ENCODE assay signal across 10 mouse cellular contexts in the genomic region with DNA sequence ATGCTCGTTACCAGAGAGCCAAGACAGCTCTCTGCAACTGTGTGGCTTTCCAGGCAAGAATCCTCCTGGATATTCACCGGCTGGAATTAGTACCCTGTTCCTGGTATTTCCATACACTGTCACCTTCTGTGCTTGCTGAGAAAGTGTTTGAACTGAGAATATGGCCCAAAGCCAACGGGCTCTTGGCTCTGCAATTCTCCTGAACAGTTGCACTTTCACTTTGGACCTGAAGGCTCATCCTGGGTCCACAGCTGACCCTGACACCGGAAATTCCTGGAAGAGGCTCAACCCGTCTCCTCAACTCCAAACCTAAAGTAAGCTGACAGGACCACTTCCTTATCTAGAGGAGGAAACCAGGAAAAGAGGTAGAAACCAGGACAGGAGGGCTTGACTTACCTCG.
A peak's percentile ranks its signal among the peaks of the same experiment; 100 is the strongest.
DNase-seq lines count a peak whose midpoint lies in the region; ATAC-seq lines count a peak whose summit lies in the region.
"Had no signal": no experiment of that assay in that cellular context is flagged by ENCODE, and none has a peak within 500 bp of the region (broad histone marks: within the 10 kb centered on the region; RNA-seq: fewer than 3 reads in every experiment).

No protein-coding gene starts in this region.

- peak; percentile 47 to 59 for DNase-seq in heart, adult 18-20 months
- DNase-seq in A20 (ENCODE audit: low read depth, low spot score): peak; percentile 16
- DNase-seq in left cerebral cortex, postnatal 14 days (ENCODE audit: low spot score in 2 of 2): no peak
- no peak for DNase-seq in urinary bladder, adult 18-20 months (ENCODE audit: low spot score in 2 of 2)

- H3K4me1 ChIP-seq in heart, embryonic 11.5 days (ENCODE audit: control insufficient read depth, insufficient read depth, low read length): 0 out of 2 replicates have a peak, but pooled peaks cover 2% of the 10 kb centered on the region
- H3K4me1 ChIP-seq in brown adipose tissue, adult 24 weeks (ENCODE audit: control insufficient read depth, insufficient read depth, insufficient read length, low read length): peaks cover 4% of the 10 kb centered on the region; the same call in 1 of the 2 replicates
- peaks cover 11% of the 10 kb centered on the region for H3K4me1 ChIP-seq in lung, embryonic 16.5 days (replicated peaks; ENCODE audit: control insufficient read depth, insufficient read depth, low read length)

- no peaks in the 10 kb centered on the region for H3K27me3 ChIP-seq in heart, embryonic 11.5 days (ENCODE audit: control insufficient read depth, insufficient read depth, low read length)
- H3K27me3 ChIP-seq in lung, embryonic 16.5 days (ENCODE audit: control insufficient read depth, insufficient read depth, low read depth, low read length): no peaks in the 10 kb centered on the region
- H3K27me3 ChIP-seq: neural tube, embryonic 13.5 days had no signal

- 72% methylated on average over 6 of the region's 6 CpGs for WGBS in heart, embryonic 11.5 days (ENCODE audit: insufficient replicate concordance)
- 38% methylated on average over 6 of the region's 6 CpGs for WGBS in lung, embryonic 16.5 days

- no peaks in the 10 kb centered on the region for H3K36me3 ChIP-seq in heart, embryonic 11.5 days (ENCODE audit: control insufficient read depth, insufficient read depth, low read length)
- H3K36me3 ChIP-seq in lung, embryonic 16.5 days (ENCODE audit: control insufficient read depth, insufficient read depth, low read length): no peaks in the 10 kb centered on the region
- H3K36me3 ChIP-seq: limb, embryonic 10.5 days; neural tube, embryonic 13.5 days had no signal

- no peak overlapping the region for H3K4me3 ChIP-seq in heart, embryonic 11.5 days (ENCODE audit: low read depth, low read length)
- peak overlapping the region; percentile 46 for H3K4me3 ChIP-seq in brown adipose tissue, adult 24 weeks (ENCODE audit: insufficient read depth, low read depth, low read length)
- no peak overlapping the region for H3K4me3 ChIP-seq in lung, embryonic 16.5 days (ENCODE audit: low read length)
- H3K4me3 ChIP-seq: limb, embryonic 10.5 days; neural tube, embryonic 13.5 days had no signal

- ATAC-seq in heart, embryonic 11.5 days (replicated peaks; ENCODE audit: insufficient number of reproducible peaks, low FRiP score, low TSS enrichment): no peak
- no peak for ATAC-seq in lung, embryonic 16.5 days (ENCODE audit: low read depth)
- no peak for ATAC-seq in erythroblast, adult 5-6 weeks (replicated peaks; ENCODE audit: low FRiP score, poor library complexity, severe bottlenecking)

- no peak overlapping the region for H3K9ac ChIP-seq in heart, embryonic 11.5 days (ENCODE audit: low read depth, low read length)
- no peak overlapping the region for H3K9ac ChIP-seq in lung, embryonic 16.5 days (ENCODE audit: low read length)
- H3K9ac ChIP-seq: neural tube, embryonic 13.5 days had no signal

- H3K27ac ChIP-seq in heart, embryonic 11.5 days (ENCODE audit: low read depth, low read length): no peak overlapping the region
- peak overlapping the region; percentile 69 for H3K27ac ChIP-seq in brown adipose tissue, adult 24 weeks (replicated peaks; ENCODE audit: low read depth, low read length)
- H3K27ac ChIP-seq in lung, embryonic 16.5 days (ENCODE audit: low read length): no peak overlapping the region
- H3K27ac ChIP-seq: limb, embryonic 10.5 days; neural tube, embryonic 13.5 days had no signal

- no peaks in the 10 kb centered on the region for H3K9me3 ChIP-seq in heart, embryonic 11.5 days (replicated peaks; ENCODE audit: control insufficient read depth, low read length)
- no peaks in the 10 kb centered on the region for H3K9me3 ChIP-seq in lung, embryonic 16.5 days (ENCODE audit: control insufficient read depth, low read length)
- H3K9me3 ChIP-seq: limb, embryonic 10.5 days; neural tube, embryonic 13.5 days had no signal

- H3K4me2 ChIP-seq in heart, embryonic 11.5 days: no peak overlapping the region
- H3K4me2 ChIP-seq in lung, embryonic 16.5 days (ENCODE audit: low read depth, low read length): peak overlapping the region; percentile 14; the same call in 1 of the 2 replicates
- H3K4me2 ChIP-seq: neural tube, embryonic 13.5 days had no signal

- intact Hi-C loops in left cerebral cortex, postnatal 14 days (cut with DNase I): no loop called here

Comparison
In these comparisons a context has a peak if more than half of its experiments do, and no peak if none do; other contexts are left out.
1. DNase-seq: peak in heart, adult 18-20 months (2 of 2) and A20 (single experiment); none in left cerebral cortex, postnatal 14 days (0 of 2) and urinary bladder, adult 18-20 months (0 of 2).